Mouse (Mus musculus) stomach, embryonic 16.5 days (tissue): Measurements from ENCODE around the gene Adamtsl3. TPM values are rescaled to one million over a fixed set of nuclear protein-coding genes. Genes with fewer than 3 reads are reported as not detected.
A peak's percentile ranks its signal among the peaks of the same experiment; 100 is the strongest.

ENCODE experiments used
- ATAC-seq: fragments of 200-750 bp; cut with Nextera tagmentation; 2 replicates; pipeline ENCODE4 v1.8.0; 2017; ENCODE audit warnings: moderate number of reproducible peaks, moderate TSS enrichment; ENCODE audit not compliant: insufficient read depth, low FRiP score
- H3K27ac ChIP-seq: fragments of 300-500 bp; sonication (generic); 2 replicates; pipeline ENCODE4 v1.5.1; 2014; ENCODE audit warnings: low read length
- H3K27me3 ChIP-seq: fragments of 300-500 bp; sonication (generic); 2 replicates; pipeline ENCODE4 v1.6.1; 2014; ENCODE audit warnings: low read length, control low read depth, mixed read lengths; ENCODE audit not compliant: control insufficient read depth, insufficient read depth
- H3K36me3 ChIP-seq: fragments of 300-500 bp; sonication (generic); 2 replicates; pipeline ENCODE4 v1.6.1; 2014; ENCODE audit warnings: low read length; ENCODE audit not compliant: control insufficient read depth, insufficient read depth
- H3K4me1 ChIP-seq: fragments of 300-500 bp; sonication (generic); 2 replicates; pipeline ENCODE4 v1.6.1; 2014; ENCODE audit warnings: low read length, control low read depth, mixed read lengths; ENCODE audit not compliant: control insufficient read depth, insufficient read depth
- H3K4me2 ChIP-seq: fragments of 300-500 bp; sonication (generic); 2 replicates; pipeline ENCODE4 v1.6.1; 2014; ENCODE audit warnings: low read depth, low read length, mixed read lengths
- H3K4me3 ChIP-seq: fragments of 300-500 bp; sonication (generic); replicated peaks from 2 replicates; pipeline ENCODE4 v1.5.1; 2014; ENCODE audit warnings: mild to moderate bottlenecking, low read length
- H3K9ac ChIP-seq: fragments of 300-500 bp; sonication (generic); 2 replicates; pipeline ENCODE4 v1.6.1; 2014; ENCODE audit warnings: low read length
- H3K9me3 ChIP-seq: fragments of 300-500 bp; sonication (generic); replicated peaks from 2 replicates; pipeline ENCODE4 v1.6.1; 2016; ENCODE audit warnings: low read length, control low read depth; ENCODE audit not compliant: control insufficient read depth
- WGBS: fragments of 180-500 bp; shearing (Covaris S2); extraction: QIAGEN DNeasy Blood & Tissue Kit; methylation state at CpG from one replicate; pipeline ENCODE4 v1.1.7; 2014; 5-methylcytosine and 5-hydroxymethylcytosine counted together
- polyA plus RNA-seq: library from polyadenylated mRNA; unstranded; fragments of >200 nt; fragmentation: Nextera tagmentation; extraction: Ambion mirVana; gene quantifications from 2 replicates; pipeline ENCODE4 v1.2.1, GENCODE M21; 2015

Adamtsl3 gene
- polyA plus RNA-seq, 1 experiment from 2014 or later = 2.3 TPM

GRCm38 (mm10) chr7:82370132-82370531, 34.6 kb downstream of the Adamtsl3 start:
- Histone ChIP-seq H3K27me3 (no peaks in the 10 kb centered on the region), H3K4me1 (no peaks in the 10 kb centered on the region), H3K4me2 (no peak overlapping the region), H3K4me3 (no peak overlapping the region), H3K27ac (peak overlapping the region; percentile 44; the same call in 1 of the 2 replicates), H3K36me3 (no peaks in the 10 kb centered on the region), H3K9me3 (no peaks in the 10 kb centered on the region), H3K9ac (no peak overlapping the region)
- WGBS = 52% methylated on average over 8 of the region's 8 CpGs
- peak; percentile 80; the same call in 1 of the 2 replicates for ATAC-seq

GRCm38 (mm10) chr7:82371411-82371810, 35.9 kb downstream of the Adamtsl3 start:
- Histone ChIP-seq H3K9me3 (no peaks in the 10 kb centered on the region), H3K4me2 (no peak overlapping the region), H3K9ac (no peak overlapping the region), H3K27ac (no peak overlapping the region), H3K4me3 (no peak overlapping the region), H3K4me1 (no peaks in the 10 kb centered on the region), H3K36me3 (no peaks in the 10 kb centered on the region), H3K27me3 (no peaks in the 10 kb centered on the region)
- ATAC-seq = no peak
- WGBS = 49% methylated on average over 3 of the region's 3 CpGs

- no peak for ATAC-seq
- Histone ChIP-seq H3K27ac (no peak overlapping the region), H3K4me2 (no peak overlapping the region), H3K4me1 (no peaks in the 10 kb centered on the region), H3K9ac (no peak overlapping the region), H3K27me3 (no peaks in the 10 kb centered on the region), H3K36me3 (no peaks in the 10 kb centered on the region), H3K4me3 (no peak overlapping the region), H3K9me3 (no peaks in the 10 kb centered on the region)
- 86% methylated on average over 1 of the region's 1 CpGs for WGBS
Measured at GRCm38 (mm10) chr7:82378311-82378710, 42.8 kb downstream of the Adamtsl3 start.

- ATAC-seq = no peak
- Histone ChIP-seq H3K4me3 (no peak overlapping the region), H3K27me3 (no peaks in the 10 kb centered on the region), H3K4me2 (no peak overlapping the region), H3K9ac (no peak overlapping the region), H3K4me1 (no peaks in the 10 kb centered on the region), H3K36me3 (no peaks in the 10 kb centered on the region), H3K9me3 (no peaks in the 10 kb centered on the region), H3K27ac (no peak overlapping the region)
- WGBS = 65% methylated on average over 7 of the region's 7 CpGs
Measured at GRCm38 (mm10) chr7:82379765-82380164, 44.3 kb downstream of the Adamtsl3 start.

- 80% methylated on average over 4 of the region's 4 CpGs for WGBS
- H3K4me2 ChIP-seq = no peak overlapping the region
- no peak overlapping the region for H3K4me3 ChIP-seq
- no peak overlapping the region for H3K9ac ChIP-seq
- no peaks in the 10 kb centered on the region for H3K27me3 ChIP-seq
- no peaks in the 10 kb centered on the region for H3K9me3 ChIP-seq
- no peak overlapping the region for H3K27ac ChIP-seq
- no peak for ATAC-seq
- H3K36me3 ChIP-seq = no peaks in the 10 kb centered on the region
- H3K4me1 ChIP-seq = no peaks in the 10 kb centered on the region
Measured at GRCm38 (mm10) chr7:82382843-82383535, 47.5 kb downstream of the Adamtsl3 start.

- H3K27ac ChIP-seq = no peak overlapping the region
- no peak for ATAC-seq
- no peaks in the 10 kb centered on the region for H3K36me3 ChIP-seq
- H3K4me2 ChIP-seq = no peak overlapping the region
- no peaks in the 10 kb centered on the region for H3K4me1 ChIP-seq
- 75% methylated on average over 3 of the region's 3 CpGs for WGBS
- no peak overlapping the region for H3K4me3 ChIP-seq
- no peak overlapping the region for H3K9ac ChIP-seq
- H3K9me3 ChIP-seq = no peaks in the 10 kb centered on the region
- H3K27me3 ChIP-seq = no peaks in the 10 kb centered on the region
Measured at GRCm38 (mm10) chr7:82383536-82383848, 48.0 kb downstream of the Adamtsl3 start.

- no peaks in the 10 kb centered on the region for H3K27me3 ChIP-seq
- peaks cover 4% of the 10 kb centered on the region; the same call in 1 of the 2 replicates for H3K9me3 ChIP-seq
- H3K36me3 ChIP-seq = no peaks in the 10 kb centered on the region
- no peaks in the 10 kb centered on the region for H3K4me1 ChIP-seq
- 89% methylated on average over 3 of the region's 3 CpGs for WGBS
- no peak for ATAC-seq
- no peak overlapping the region for H3K4me3 ChIP-seq
- H3K4me2 ChIP-seq = no peak overlapping the region
- H3K9ac ChIP-seq = no peak overlapping the region
- no peak overlapping the region for H3K27ac ChIP-seq
Measured at GRCm38 (mm10) chr7:82387121-82387520, 51.6 kb downstream of the Adamtsl3 start.

GRCm38 (mm10) chr7:82394435-82395186, 59.1 kb downstream of the Adamtsl3 start:
- no peak overlapping the region for H3K27ac ChIP-seq
- H3K4me2 ChIP-seq = no peak overlapping the region
- no peak overlapping the region for H3K4me3 ChIP-seq
- H3K27me3 ChIP-seq = no peaks in the 10 kb centered on the region
- WGBS = 76% methylated on average over 6 of the region's 6 CpGs
- no peak for ATAC-seq
- H3K36me3 ChIP-seq = no peaks in the 10 kb centered on the region
- H3K9ac ChIP-seq = no peak overlapping the region
- peaks cover 4% of the 10 kb centered on the region; the same call in 1 of the 2 replicates for H3K9me3 ChIP-seq
- no peaks in the 10 kb centered on the region for H3K4me1 ChIP-seq

GRCm38 (mm10) chr7:82395239-82395638, 59.7 kb downstream of the Adamtsl3 start:
- Histone ChIP-seq H3K4me1 (no peaks in the 10 kb centered on the region), H3K36me3 (no peaks in the 10 kb centered on the region), H3K27me3 (no peaks in the 10 kb centered on the region), H3K4me3 (no peak overlapping the region), H3K9ac (no peak overlapping the region), H3K9me3 (peaks cover 4% of the 10 kb centered on the region; the same call in 1 of the 2 replicates), H3K4me2 (no peak overlapping the region), H3K27ac (no peak overlapping the region)
- no peak for ATAC-seq
- WGBS = 86% methylated on average over 12 of the region's 12 CpGs
